Mouse (Mus musculus) lung, postnatal 4 days (tissue): ENCODE results near the gene Klc1.
A peak's percentile ranks its signal among the peaks of the same experiment; 100 is the strongest.

Source experiments
- DNase-seq, 2 experiments: peaks; one replicate each; pipeline ENCODE4 v3.0.0; 2021

The Klc1 gene

GRCm38 (mm10) chr12:111814769-111815762, 56.4 kb downstream of the Klc1 start:
- DNase-seq: peak; percentile 32 to 56

DNA sequence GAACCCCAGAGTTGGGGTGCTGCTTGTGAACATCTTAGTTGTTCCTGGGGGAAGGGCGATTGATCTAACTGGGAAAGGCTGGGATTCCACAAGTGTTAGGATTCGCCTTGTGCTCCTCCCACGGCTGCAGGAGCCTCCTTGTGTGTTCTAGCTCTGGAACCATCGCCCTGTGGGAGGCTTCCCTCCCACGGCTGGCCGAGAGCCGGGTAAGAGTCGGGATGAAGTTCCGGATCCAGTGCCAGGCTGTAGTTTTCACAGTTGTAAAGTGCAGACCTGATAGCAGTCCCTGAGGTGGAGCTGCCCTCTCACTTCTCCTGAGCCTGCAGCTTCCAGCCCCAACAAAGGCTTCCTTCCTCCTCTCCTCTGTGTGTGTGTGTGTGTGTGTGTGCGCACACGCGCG, 57.9 kb downstream of the Klc1 start:
- peak in 1 of 2 experiments; percentile 16 for DNase-seq

DNA sequence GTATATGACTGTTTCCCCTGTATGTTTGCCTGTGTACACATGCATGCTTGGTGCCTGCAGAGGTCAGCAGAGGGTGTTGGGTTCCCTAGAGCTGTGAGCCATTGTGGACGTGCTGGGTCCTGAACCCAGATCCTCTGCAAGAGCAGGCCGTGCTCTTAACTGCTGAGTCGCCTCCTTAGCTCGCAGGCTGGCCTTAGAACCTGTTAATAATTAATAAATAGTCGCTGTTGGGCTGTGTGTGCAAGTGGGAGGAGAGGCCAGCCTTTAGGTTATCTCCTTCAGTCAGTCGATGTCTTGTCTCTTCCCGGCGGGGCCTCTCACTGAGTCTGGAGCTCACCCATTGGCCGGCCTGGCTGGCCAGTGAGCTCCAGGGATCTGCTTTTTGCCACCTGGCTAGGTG, 58.3 kb downstream of the Klc1 start:
- no peak for DNase-seq

DNA sequence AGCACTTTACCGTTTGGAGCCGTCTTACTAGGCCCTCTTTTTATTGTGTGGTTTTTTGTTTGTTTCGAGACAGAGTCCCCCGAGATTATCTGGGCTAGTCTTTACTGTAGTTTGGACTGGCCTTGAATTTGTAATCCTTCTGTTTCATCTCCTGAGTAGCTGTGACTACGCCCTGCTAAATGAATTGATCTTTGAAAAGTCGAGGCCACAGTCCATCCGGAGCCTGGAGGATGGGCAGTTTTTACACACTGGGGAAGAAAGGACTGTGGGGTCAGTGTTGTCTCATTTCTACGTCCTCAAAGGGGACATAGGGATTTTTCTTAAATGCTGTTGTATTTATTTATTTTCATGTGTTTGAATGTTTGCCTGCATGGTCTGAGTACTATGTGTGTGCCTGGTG, 59.3 kb downstream of the Klc1 start:
- no peak for DNase-seq

DNA sequence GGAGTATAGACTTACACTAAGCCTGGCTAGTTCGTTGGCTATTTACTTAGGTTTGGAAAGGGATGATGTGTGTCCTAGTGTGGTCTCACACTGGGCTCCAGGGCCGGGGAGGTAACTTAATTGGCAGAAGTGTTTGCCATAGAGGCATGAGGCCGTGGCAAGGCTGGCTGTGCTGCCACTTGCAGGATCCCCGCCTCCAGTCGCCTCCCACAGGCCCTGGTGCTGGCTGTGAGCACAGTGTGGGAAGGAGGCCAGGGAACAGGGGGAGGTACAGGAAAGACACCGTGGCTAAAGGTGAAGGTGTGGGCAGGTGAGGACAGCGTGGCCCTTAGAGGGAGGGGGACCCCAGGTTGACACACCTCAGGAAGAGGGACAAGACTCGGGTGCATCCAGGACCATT, 61.3 kb downstream of the Klc1 start:
- DNase-seq: no peak

DNA sequence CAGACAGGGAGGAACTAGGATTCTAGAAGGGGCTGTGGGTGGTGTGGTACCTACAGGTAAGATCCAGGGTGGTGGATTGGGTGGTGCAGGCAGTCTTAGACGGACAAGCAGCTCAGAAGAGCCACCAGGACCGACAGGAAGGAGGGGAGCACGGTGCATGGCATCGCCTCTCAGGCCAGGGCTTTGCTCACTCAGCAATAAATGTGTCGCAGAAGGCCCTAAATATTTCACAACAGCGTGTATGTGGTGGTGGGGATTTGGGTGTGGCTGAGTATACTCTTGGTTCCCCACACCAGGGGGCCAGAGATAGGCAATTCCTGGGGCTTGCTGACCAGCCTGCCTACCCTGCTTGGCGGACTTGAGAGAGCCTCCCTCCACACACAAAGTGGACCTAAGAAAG, 62.1 kb downstream of the Klc1 start:
- no peak for DNase-seq

GRCm38 (mm10) chr12:111821931-111822330, 63.3 kb downstream of the Klc1 start:
- DNase-seq: no peak

DNA sequence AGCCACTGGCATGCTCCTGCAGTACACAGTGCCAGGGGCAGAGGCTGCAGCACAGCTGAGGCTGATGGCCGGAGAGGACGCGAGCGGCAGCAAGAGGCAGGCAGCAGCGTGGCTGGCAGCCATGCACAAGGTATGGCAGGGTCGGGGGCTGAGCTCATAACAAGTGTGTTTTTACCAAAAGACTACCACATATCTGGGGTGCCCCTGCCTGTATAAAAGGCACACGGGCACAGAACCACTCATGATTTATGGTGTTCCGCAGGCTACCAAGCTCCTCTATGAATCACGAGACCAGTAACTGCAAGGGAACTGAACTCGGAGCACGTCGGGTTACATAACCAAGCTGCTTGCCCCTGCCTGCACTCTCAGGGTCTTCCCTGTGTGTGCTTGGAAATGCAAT, 68.9 kb downstream of the Klc1 start:
- no peak for DNase-seq

- no peak for DNase-seq
Measured at GRCm38 (mm10) chr12:111829447-111829846, 70.8 kb downstream of the Klc1 start.

DNA sequence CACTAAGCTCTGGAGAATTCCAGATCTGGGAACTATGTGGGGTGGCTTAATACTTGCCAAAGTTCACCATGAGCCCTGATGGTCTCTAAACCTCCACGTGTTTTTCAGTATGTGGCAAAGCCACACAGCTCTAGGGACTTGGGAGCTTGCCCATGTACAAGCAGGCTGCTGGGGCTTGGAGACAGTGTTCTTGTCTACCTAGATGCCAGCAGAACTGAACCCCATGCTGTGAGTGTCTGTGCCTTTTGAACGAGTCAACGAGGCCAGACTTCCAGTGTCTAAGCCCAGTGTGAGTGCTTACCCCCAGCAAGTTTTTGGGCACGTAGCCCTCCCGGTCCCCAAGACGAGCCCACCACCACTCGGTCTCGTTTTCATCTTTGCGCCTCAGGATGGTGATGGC, 71.3 kb downstream of the Klc1 start:
- no peak for DNase-seq

DNA sequence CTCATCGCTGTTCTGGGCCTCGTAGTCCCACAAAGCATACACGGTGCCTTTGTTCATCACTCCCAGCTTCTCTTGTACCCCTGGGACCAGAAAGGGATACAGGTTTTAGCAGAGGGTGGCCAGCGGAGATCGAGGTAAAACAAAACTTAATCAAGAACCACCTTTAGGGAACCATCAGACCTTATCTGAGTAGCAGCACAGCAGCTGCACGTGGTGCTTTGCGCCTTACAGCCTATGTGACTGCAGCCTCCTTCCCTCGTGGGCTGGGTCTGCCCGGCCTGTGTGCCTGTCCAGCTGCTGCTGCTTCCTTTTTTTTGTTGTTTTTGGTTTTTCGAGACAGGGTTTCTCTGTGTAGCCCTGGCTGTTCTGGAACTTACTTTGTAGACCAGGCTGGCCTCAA, 71.7 kb downstream of the Klc1 start:
- no peak for DNase-seq

DNA sequence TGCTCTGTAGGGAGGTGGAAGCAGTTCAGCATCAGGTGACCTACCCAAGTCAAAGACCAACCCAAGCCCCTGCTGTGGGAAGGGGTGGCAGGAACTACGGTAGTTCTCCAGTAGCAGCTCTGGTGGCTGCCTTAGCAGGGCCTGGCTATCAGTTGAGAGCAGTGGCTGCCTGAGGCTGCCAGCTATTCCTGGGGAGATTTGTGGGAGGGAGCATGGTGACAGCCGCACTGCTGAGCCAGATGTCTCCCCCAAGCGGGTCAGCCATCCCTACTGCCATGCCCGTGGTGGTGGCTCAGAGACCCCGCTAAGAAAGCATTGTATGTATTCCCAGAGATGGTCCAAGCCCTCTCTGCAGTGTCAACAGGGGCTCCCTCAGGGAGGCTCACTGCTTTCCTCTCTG, 74.0 kb downstream of the Klc1 start:
- peak in 1 of 2 experiments; percentile 15 for DNase-seq

DNA sequence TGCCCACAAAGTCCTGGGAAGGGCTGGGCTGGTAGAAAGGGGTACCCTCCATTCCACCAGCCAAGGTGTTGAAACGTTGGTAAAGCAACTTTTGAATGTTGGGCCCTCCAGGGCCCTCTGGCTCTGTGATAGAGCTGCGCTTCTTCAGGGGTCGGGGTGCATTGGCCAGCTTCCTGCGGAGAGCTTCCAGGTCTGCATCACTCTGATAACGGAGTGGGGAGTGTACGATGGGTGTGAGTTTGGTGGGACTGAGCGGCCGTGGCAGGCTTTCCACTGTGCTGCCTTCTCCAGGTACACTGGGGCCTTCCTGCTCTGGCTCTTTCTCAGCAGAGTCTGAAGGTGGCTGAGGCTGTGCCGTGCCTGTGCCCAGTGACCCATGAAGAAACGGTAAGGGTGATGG, 74.8 kb downstream of the Klc1 start:
- peak in 1 of 2 experiments; percentile 18 for DNase-seq

- DNase-seq: no peak
Measured at GRCm38 (mm10) chr12:111842565-111843433, 84.2 kb downstream of the Klc1 start.

GRCm38 (mm10) chr12:111843470-111843869, 84.8 kb downstream of the Klc1 start:
- no peak for DNase-seq

DNA sequence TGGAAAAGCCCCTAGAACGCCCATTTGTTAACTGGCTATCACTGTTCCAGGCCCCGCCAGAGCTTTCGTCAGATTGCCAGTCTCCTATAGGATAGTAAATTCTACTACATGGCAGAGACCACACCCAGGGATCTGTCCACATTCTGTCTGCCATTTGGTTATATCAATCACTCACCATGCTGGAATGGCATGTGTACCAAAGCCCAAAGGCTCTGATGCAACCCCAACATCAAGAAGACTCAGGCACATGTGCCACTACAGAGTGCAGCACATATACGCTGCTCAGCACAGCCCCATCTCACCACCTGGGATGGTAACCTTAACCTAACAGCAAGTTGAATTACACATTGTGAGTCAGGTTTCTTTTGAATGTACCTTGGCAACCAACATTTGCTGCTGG, 87.3 kb downstream of the Klc1 start:
- DNase-seq: no peak

GRCm38 (mm10) chr12:111846815-111847214, 88.2 kb downstream of the Klc1 start:
- DNase-seq: no peak

GRCm38 (mm10) chr12:111848300-111848798, 89.7 kb downstream of the Klc1 start:
- peak in 1 of 2 experiments; percentile 45 for DNase-seq

DNA sequence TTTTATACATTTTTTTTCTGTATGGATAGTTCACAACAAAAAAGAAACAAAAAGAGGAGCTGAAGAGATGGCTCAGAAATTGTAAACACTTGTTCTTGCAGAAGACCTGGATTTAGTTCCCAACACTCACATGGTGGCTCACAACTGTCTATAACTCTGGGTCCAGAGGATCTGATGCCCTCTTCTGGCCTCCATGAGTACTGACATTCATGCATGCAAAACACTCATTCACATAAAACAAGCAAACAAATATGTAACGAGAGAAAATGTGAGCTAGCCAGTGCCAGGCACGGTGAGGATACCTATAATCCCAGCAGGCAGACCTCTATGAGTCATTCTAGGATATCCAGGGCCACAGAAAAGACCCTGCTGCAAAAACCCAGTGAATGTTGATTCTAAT, 92.6 kb downstream of the Klc1 start:
- no peak for DNase-seq

DNA sequence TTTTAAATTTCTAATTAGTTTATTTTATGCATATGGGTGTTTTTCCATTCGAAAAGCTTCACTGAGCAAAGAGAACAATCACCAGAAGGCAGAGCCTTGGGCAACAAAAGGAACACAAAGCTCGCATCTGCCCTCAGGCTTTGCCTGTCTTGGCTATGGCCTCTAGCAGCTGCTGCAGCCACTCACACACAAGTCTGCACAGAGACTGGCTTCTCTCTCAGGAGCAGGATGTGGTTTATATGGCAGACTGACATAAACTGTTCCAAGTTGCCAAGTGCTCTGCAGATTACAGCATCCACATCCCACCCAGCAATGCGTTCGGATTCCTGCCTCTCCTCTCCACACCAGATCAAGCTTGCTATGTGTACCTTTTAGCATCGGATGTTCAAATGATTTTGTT, 93.1 kb downstream of the Klc1 start:
- no peak for DNase-seq

GRCm38 (mm10) chr12:111853011-111853436, 94.4 kb downstream of the Klc1 start:
- DNase-seq: peak in 1 of 2 experiments; percentile 53

GRCm38 (mm10) chr12:111853546-111853945, 94.9 kb downstream of the Klc1 start:
- no peak for DNase-seq

GRCm38 (mm10) chr12:111855448-111855847, 96.8 kb downstream of the Klc1 start:
- DNase-seq: no peak
